Mouse (Mus musculus) lung, embryonic 14.5 days (tissue): ENCODE measurements at regions not wholly inside any gene's neighbourhood (a gene's known extent, or its start where the extent isn't known, plus 50 kb on each side); places are given as distances from the start of the nearest gene placed in this dataset.
A peak's percentile ranks its signal among the peaks of the same experiment; 100 is the strongest.

ENCODE experiments used
- ATAC-seq: fragments of 200-750 bp; cut with Nextera tagmentation; 2 replicates; pipeline ENCODE4 v1.8.0; 2017; ENCODE audit warnings: mild to moderate bottlenecking, moderate TSS enrichment, moderate library complexity; ENCODE audit not compliant: insufficient read depth
- DNase-seq: peaks from one replicate; pipeline ENCODE4 v3.0.0-alpha.2; 2015
- H3K27ac ChIP-seq: fragments of 300-500 bp; sonication (generic); 2 replicates; pipeline ENCODE4 v1.5.1; 2014; ENCODE audit warnings: low read depth, mild to moderate bottlenecking, moderate library complexity
- H3K27me3 ChIP-seq: fragments of 300-500 bp; sonication (generic); 2 replicates; pipeline ENCODE4 v1.6.1; 2014; ENCODE audit warnings: low read length, control low read depth; ENCODE audit not compliant: insufficient read depth
- H3K36me3 ChIP-seq: fragments of 300-500 bp; sonication (generic); 2 replicates; pipeline ENCODE4 v1.6.1; 2014; ENCODE audit warnings: control low read depth; ENCODE audit not compliant: insufficient read depth
- H3K4me1 ChIP-seq: fragments of 300-500 bp; sonication (generic); 2 replicates; pipeline ENCODE4 v1.6.1; 2014; ENCODE audit warnings: antibody characterized with exemption, control low read depth; ENCODE audit not compliant: insufficient read depth
- H3K4me2 ChIP-seq: fragments of 300-500 bp; sonication (generic); 2 replicates; pipeline ENCODE4 v1.6.1; 2014; ENCODE audit warnings: mild to moderate bottlenecking
- H3K4me3 ChIP-seq: fragments of 300-500 bp; sonication (generic); 2 replicates; pipeline ENCODE4 v1.5.1; 2014; ENCODE audit warnings: low read depth, low read length
- H3K9ac ChIP-seq: fragments of 300-500 bp; sonication (generic); 2 replicates; pipeline ENCODE4 v1.6.1; 2014
- H3K9me3 ChIP-seq: fragments of 300-500 bp; sonication (generic); 2 replicates; pipeline ENCODE4 v1.6.1; 2016; ENCODE audit warnings: low read depth, low read length, control low read depth
- CTCF ChIP-seq: IDR thresholded peaks from 2 replicates; pipeline ENCODE4 v1.5.1; 2016; ENCODE audit warnings: antibody characterized with exemption, low read depth
- WGBS: fragments of 180-500 bp; shearing (Covaris S2); extraction: QIAGEN DNeasy Blood & Tissue Kit; methylation state at CpG from one replicate; pipeline ENCODE4 v1.1.7; 2014; 5-methylcytosine and 5-hydroxymethylcytosine counted together

- H3K36me3 ChIP-seq: no peaks in the 10 kb centered on the region
- ATAC-seq (no peak), DNase-seq (no peak)
- H3K9ac ChIP-seq: no peak overlapping the region
- H3K9me3 ChIP-seq: no peaks in the 10 kb centered on the region
- no peaks in the 10 kb centered on the region for H3K27me3 ChIP-seq
- H3K4me1 ChIP-seq: no peaks in the 10 kb centered on the region
- no peak overlapping the region for H3K4me3 ChIP-seq
- no peak overlapping the region for H3K4me2 ChIP-seq
- no peak for TF ChIP-seq CTCF
- H3K27ac ChIP-seq: no peak overlapping the region
Measured at GRCm38 (mm10) chr8:8092551-8092950, 568.5 kb downstream of the Efnb2 start.

GRCm38 (mm10) chr8:8084652-8085051 is 576.4 kb downstream of the Efnb2 start:
- 60% methylated on average over 2 of the region's 2 CpGs for WGBS
- ATAC-seq: no peak
- no peak for DNase-seq
- H3K9ac ChIP-seq: no peak overlapping the region
- H3K4me3 ChIP-seq: no peak overlapping the region
- no peak for TF ChIP-seq CTCF
- H3K4me1 ChIP-seq: no peaks in the 10 kb centered on the region
- no peaks in the 10 kb centered on the region for H3K36me3 ChIP-seq
- no peak overlapping the region for H3K27ac ChIP-seq
- H3K9me3 ChIP-seq: no peaks in the 10 kb centered on the region
- no peak overlapping the region for H3K4me2 ChIP-seq
- H3K27me3 ChIP-seq: no peaks in the 10 kb centered on the region

DNA sequence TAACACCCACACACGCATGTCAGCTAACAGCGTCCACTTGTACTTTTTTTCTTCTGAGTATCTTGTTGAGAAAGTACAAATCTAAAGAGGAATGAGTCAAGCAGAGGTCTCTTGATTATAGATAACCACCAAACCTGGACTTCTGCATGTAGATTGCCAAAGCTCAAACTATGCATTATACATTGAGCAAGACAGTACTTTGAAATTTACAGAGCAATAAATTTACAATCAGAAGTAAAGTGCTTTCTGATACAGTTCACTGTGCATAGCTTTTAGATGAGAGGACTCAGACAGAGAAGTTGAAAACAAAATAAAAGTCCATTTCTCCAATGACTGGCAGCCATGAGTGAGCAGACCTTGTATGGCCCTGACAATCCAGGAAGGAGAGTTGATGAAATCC is 597.0 kb downstream of the Efnb2 start:
- H3K9ac ChIP-seq: no peak overlapping the region
- TF ChIP-seq CTCF: no peak
- ATAC-seq: no peak
- no peaks in the 10 kb centered on the region for H3K27me3 ChIP-seq
- no peaks in the 10 kb centered on the region for H3K9me3 ChIP-seq
- WGBS: 74% methylated on average over 2 of the region's 2 CpGs
- H3K27ac ChIP-seq: no peak overlapping the region
- H3K4me1 ChIP-seq: no peaks in the 10 kb centered on the region
- H3K36me3 ChIP-seq: no peaks in the 10 kb centered on the region
- DNase-seq: no peak
- H3K4me3 ChIP-seq: no peak overlapping the region
- H3K4me2 ChIP-seq: no peak overlapping the region

DNA sequence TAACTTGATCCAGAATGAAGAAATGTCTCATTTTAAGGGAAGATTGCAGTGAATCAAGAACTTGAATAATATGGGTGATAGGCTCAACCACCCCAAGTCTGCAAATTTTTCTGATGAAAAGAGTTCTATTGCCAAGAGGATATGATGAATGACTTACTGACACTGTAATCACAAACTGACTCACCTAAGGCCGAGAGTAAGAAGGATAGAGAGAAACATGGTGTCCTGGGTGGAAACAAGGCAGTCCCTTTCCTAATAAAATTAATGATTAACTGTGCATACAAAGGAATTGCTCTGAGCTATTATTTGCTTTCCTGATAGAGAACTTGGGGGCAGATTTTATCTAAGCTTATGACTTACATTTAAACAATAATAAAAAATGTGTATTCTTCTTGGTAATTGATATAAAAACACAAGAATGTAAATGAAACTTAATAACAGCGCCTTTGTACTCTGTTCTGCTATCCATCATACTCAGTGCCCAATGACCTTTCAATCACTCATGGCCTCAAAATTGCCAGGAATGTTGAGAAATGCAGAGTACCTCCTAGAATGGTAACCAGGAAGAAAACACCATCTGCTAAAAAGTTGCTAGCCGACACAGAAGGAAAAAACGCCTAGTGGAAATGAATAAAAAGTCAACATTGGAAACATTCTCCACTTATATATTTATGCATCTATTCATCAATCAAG is 606.7 kb downstream of the Efnb2 start:
- WGBS: 38% methylated on average over 4 of the region's 4 CpGs
- Histone ChIP-seq H3K4me3 (no peak overlapping the region), H3K4me2 (no peak overlapping the region), H3K9me3 (no peaks in the 10 kb centered on the region), H3K36me3 (no peaks in the 10 kb centered on the region), H3K9ac (no peak overlapping the region), H3K4me1 (no peaks in the 10 kb centered on the region), H3K27me3 (no peaks in the 10 kb centered on the region), H3K27ac (no peak overlapping the region)
- peak; percentile 14 for DNase-seq
- ATAC-seq: no peak
- no peak for TF ChIP-seq CTCF

GRCm38 (mm10) chr8:8051186-8051585 is 609.9 kb downstream of the Efnb2 start:
- 17% methylated on average over 3 of the region's 3 CpGs for WGBS
- Histone ChIP-seq H3K4me3 (no peak overlapping the region), H3K27ac (peak overlapping the region; percentile 63; the same call in 1 of the 2 replicates), H3K9me3 (no peaks in the 10 kb centered on the region), H3K9ac (no peak overlapping the region), H3K4me2 (no peak overlapping the region), H3K4me1 (no peaks in the 10 kb centered on the region), H3K36me3 (no peaks in the 10 kb centered on the region), H3K27me3 (no peaks in the 10 kb centered on the region)
- TF ChIP-seq CTCF: no peak
- DNase-seq (peak; percentile 31), ATAC-seq (peak; percentile 21; the same call in 1 of the 2 replicates)

DNA sequence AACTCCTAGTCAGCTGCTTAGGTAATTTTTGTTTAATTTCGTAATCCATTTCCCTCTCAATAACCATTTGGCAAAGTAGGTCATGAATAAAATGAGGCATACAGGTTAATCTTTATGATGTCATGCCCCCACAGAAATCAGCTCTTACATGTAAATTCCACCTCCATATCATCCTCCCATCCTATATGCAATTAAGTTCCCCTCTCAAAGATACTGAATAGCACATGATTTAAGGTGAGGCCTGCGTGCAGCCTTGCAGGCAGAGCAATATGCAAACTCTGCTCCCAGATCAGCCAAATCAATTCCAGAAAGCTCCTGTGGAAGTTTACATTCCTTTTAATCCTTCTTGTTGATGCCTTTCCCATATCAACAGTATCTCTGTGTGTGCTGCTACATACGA is 610.3 kb downstream of the Efnb2 start:
- Histone ChIP-seq H3K27ac (peak overlapping the region; percentile 63; the same call in 1 of the 2 replicates), H3K9me3 (no peaks in the 10 kb centered on the region), H3K36me3 (no peaks in the 10 kb centered on the region), H3K4me1 (no peaks in the 10 kb centered on the region), H3K4me3 (no peak overlapping the region), H3K4me2 (no peak overlapping the region), H3K9ac (no peak overlapping the region), H3K27me3 (no peaks in the 10 kb centered on the region)
- WGBS: 50% methylated on average over 3 of the region's 3 CpGs
- no peak for TF ChIP-seq CTCF
- no peak for ATAC-seq
- no peak for DNase-seq

- ATAC-seq: no peak
- H3K4me3 ChIP-seq: no peak overlapping the region
- DNase-seq: no peak
- H3K9ac ChIP-seq: no peak overlapping the region
- no peak for TF ChIP-seq CTCF
- 62% methylated on average over 1 of the region's 1 CpGs for WGBS
- H3K9me3 ChIP-seq: no peaks in the 10 kb centered on the region
- no peak overlapping the region for H3K4me2 ChIP-seq
- no peak overlapping the region for H3K27ac ChIP-seq
- H3K36me3 ChIP-seq: no peaks in the 10 kb centered on the region
- H3K4me1 ChIP-seq: no peaks in the 10 kb centered on the region
- H3K27me3 ChIP-seq: no peaks in the 10 kb centered on the region
Measured at GRCm38 (mm10) chr8:8044926-8045325, 616.1 kb downstream of the Efnb2 start.
